Mouse (Mus musculus): ENCODE measurements around the gene Tns1.

Gene Tns1

GRCm38 (mm10) chr1:74059552-74059951 is 64.7 kb downstream of the Tns1 start:
- no peak for DNase-seq (ENCODE audit: low read depth, low spot score)

GRCm38 (mm10) chr1:74058771-74059170 is 65.5 kb downstream of the Tns1 start:
- DNase-seq (ENCODE audit: low read depth, low spot score): no peak

- DNase-seq (ENCODE audit: low read depth, low spot score): no peak
These were observed 65.9 kb downstream of the Tns1 start for GRCm38 (mm10) chr1:74058309-74058708.

GRCm38 (mm10) chr1:74057501-74057900 is 66.7 kb downstream of the Tns1 start:
- no peak for DNase-seq (ENCODE audit: low read depth, low spot score)

GRCm38 (mm10) chr1:74055552-74055951 is 68.7 kb downstream of the Tns1 start:
- DNase-seq (ENCODE audit: low read depth, low spot score): no peak

- DNase-seq (ENCODE audit: low read depth, low spot score): no peak
These were observed 69.8 kb downstream of the Tns1 start for GRCm38 (mm10) chr1:74054471-74054870.

GRCm38 (mm10) chr1:74054007-74054406 is 70.2 kb downstream of the Tns1 start:
- no peak for DNase-seq (ENCODE audit: low read depth, low spot score)

- DNase-seq (ENCODE audit: low read depth, low spot score): no peak
These were observed 71.2 kb downstream of the Tns1 start for GRCm38 (mm10) chr1:74053068-74053467.

- no peak for DNase-seq (ENCODE audit: low read depth, low spot score)
These were observed 72.9 kb downstream of the Tns1 start for GRCm38 (mm10) chr1:74051349-74051748.

- DNase-seq (ENCODE audit: low read depth, low spot score): no peak
These were observed 74.8 kb downstream of the Tns1 start for GRCm38 (mm10) chr1:74049430-74049829.

GRCm38 (mm10) chr1:74047722-74048121 is 76.5 kb downstream of the Tns1 start:
- DNase-seq (ENCODE audit: low read depth, low spot score): no peak

- DNase-seq (ENCODE audit: low read depth, low spot score): no peak
These were observed 76.9 kb downstream of the Tns1 start for GRCm38 (mm10) chr1:74047311-74047710.

GRCm38 (mm10) chr1:74045034-74045433 is 79.2 kb downstream of the Tns1 start:
- no peak for DNase-seq (ENCODE audit: low read depth, low spot score)

GRCm38 (mm10) chr1:74044421-74044820 is 79.8 kb downstream of the Tns1 start:
- no peak for DNase-seq (ENCODE audit: low read depth, low spot score)

GRCm38 (mm10) chr1:74043584-74044105 is 80.6 kb downstream of the Tns1 start:
- DNase-seq (ENCODE audit: low read depth, low spot score): no peak

GRCm38 (mm10) chr1:74042711-74043467 is 81.4 kb downstream of the Tns1 start:
- no peak for DNase-seq (ENCODE audit: low read depth, low spot score)

- DNase-seq (ENCODE audit: low read depth, low spot score): peak; percentile 62
These were observed 82.6 kb downstream of the Tns1 start for GRCm38 (mm10) chr1:74041692-74042091.

- DNase-seq (ENCODE audit: low read depth, low spot score): no peak
These were observed 83.1 kb downstream of the Tns1 start for GRCm38 (mm10) chr1:74041178-74041577.

- no peak for DNase-seq (ENCODE audit: low read depth, low spot score)
These were observed 87.5 kb downstream of the Tns1 start for GRCm38 (mm10) chr1:74036560-74037390.

GRCm38 (mm10) chr1:74035912-74036489 is 88.2 kb downstream of the Tns1 start:
- no peak for DNase-seq (ENCODE audit: low read depth, low spot score)

- no peak for DNase-seq (ENCODE audit: low read depth, low spot score)
These were observed 88.8 kb downstream of the Tns1 start for GRCm38 (mm10) chr1:74035487-74035886.

- no peak for DNase-seq (ENCODE audit: low read depth, low spot score)
These were observed 89.5 kb downstream of the Tns1 start for GRCm38 (mm10) chr1:74034736-74035135.
